Mouse (Mus musculus) ovary, postnatal 14 days (tissue): ENCODE data around the gene Trim71.
"Not testable (repeated sequence)": the region's sequence is repeated elsewhere in the genome, so short reads cannot be mapped to it uniquely, and the experiment has no call there.

ENCODE experiments used
- DNase-seq: peaks from one replicate; pipeline ENCODE4 v3.0.0; 2022; ENCODE audit warnings: low spot score

Gene Trim71

GRCm38 (mm10) chr9:114525891-114526290 is 38.3 kb downstream of the Trim71 start:
- no peak for DNase-seq

GRCm38 (mm10) chr9:114525073-114525633 is 39.0 kb downstream of the Trim71 start:
- no peak for DNase-seq

DNA sequence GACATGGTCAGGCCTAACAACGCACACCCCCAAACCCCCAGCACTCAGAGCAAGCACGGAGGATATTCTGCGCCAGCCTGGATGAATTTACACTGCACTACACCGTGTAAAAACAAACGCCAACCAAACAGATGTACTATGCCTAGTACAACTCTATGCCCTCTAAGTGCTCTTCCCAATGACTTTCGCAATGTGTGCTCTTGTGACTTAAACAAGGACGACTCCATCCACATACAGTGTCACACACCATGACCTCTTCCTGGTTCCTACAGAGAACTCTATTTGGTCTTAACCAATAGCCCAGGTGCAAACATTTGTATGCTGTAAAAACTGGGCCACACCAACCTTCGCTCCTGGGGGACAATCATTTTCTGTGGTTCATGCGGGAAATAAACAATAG is 41.7 kb downstream of the Trim71 start:
- DNase-seq: no peak

DNA sequence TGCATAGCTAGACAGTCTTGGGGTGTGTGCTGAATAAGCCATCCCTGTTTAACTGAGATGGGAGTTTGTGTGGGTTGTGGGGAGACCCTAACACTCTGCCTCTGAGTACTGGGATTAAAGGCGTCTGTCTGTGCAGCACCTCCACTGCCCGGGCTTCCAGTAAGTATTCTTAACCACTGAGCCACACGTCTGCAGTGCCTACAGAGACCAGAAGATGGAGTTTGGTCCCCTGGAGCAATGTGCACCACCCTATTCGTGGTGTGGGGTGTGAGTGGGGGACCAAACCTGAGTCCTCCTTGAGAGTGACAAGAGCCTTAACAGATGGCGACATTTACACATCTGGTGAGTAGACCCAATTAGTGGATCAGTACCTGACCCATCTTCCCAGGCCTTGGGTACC is 42.1 kb downstream of the Trim71 start:
- no peak for DNase-seq

GRCm38 (mm10) chr9:114520529-114520928 is 43.6 kb downstream of the Trim71 start:
- not testable (repeated sequence) for DNase-seq

DNA sequence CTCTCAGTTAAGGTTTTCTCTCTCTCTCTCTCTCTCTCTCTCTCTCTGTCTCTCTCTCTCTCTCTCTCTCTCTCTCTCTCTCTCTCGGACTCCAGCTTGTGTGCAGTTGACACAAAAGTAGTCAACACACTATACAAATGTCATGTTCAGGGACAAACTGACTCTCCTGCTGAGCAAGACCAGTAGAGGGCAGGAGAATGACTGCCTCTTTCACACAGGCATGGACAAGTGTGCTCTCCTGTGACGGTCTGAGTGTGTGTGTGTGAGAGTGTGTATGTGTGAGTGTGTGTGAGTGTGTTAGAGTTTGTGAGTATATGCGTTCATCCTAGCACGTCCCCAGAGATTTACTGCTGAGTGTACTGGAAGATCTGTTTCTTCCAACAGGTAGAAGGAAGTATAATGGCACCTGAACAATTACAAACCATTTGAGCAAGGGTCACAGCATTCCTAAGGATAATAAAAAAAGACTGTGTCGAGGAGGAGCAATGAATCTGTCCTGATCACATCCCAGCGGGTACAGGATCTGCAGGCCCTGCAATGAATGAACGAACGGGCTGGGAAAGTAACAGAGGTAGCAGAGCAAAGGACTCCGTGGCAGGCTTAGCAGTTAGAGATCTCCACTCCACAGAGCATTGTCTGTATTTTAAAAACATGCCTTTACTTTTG is 45.2 kb downstream of the Trim71 start:
- DNase-seq: no peak

DNA sequence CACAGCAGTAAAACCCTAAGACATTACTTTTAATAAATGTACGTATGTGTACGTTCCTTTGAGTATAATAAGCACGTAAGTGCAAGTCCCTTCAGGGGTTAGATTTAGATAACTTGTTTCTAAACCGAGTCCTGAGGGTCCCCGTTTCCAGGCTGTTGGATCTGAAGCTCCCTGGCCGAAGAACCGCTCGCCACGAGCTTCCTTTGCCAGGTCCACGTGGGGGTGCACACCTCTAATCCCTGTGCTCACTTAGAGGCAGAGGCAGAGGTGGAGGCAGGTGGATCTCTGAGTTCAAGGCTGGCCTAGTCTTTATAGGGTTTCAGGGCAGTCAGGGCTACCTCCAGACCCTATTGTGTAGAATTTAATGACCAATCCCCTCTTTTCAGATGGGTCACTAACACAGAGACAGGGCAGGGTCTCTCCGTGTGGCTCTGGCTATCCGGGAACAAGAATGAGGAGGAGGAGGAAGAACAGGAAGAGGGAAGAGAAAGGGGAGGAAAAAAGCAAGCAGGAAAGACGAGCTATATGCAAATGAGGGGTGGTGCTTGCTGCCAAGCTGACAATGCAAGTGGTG is 46.2 kb downstream of the Trim71 start:
- no peak for DNase-seq

DNA sequence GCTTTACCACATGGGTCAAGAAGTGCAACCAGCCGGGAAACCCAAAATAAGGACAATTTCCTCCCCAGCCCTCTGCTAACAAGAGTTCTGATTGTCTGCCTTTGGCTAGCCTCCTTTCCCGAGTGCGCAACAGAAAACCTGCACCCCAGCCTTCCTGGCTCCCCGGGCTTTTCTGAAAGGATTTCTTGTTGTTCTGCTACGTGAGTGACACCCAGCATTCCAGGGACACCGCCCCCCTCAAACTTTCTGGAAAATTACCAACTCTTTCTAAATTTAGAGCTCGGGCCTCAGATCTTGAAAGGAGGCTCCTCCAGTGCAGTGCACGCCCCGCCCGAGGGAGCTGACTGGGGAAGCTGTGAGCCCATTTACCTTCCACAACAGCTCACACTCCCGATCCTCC is 48.8 kb downstream of the Trim71 start, which contains the start of gene C130032M10Rik:
TSS of gene C130032M10Rik (plus strand) at position 334 of the 400 bp plus-strand sequence.
- DNase-seq: no peak

- no peak for DNase-seq
These were observed 51.3 kb downstream of the Trim71 start for GRCm38 (mm10) chr9:114512831-114513230.

GRCm38 (mm10) chr9:114509785-114510184 is 54.4 kb downstream of the Trim71 start:
- DNase-seq: no peak

DNA sequence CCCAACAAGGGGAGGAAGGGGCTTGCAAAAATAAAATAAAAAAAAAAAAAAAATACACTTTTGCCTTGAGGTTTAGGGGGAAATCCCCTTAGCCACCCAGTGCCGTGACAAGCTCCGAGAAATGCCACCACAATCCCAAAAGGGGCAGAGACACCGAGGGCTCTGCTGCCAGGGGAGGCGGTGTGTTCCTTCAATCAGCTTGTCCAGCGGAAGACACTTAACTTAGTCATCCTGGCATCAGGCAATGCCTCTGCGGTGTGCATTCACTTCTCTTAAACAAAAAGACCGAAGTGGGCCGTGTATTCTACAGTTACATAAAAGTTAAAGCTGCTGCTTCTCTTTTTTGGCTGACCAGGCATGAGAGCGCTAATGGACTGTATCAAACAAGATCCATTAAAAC is 56.7 kb downstream of the Trim71 start:
- no peak for DNase-seq

DNA sequence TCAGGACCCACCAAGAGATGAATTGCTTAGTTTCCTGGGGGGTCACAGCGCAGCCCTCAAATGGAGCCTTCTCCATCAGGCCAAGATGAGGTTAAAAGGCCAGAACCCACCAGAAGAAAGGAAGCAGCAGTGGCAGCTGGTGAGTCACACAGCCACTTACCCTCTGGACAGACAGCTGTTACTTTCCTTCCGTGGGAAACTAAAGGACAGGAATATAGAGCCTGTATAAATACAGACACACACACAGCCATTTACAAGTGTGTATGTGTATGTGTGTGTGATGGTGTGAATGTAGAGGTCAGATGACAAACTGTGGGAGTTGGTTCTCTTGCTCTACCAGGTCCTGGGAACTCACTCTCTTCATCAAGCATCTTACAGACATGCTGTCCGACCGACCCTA is 57.6 kb downstream of the Trim71 start:
- DNase-seq: no peak

- DNase-seq: no peak
These were observed 59.4 kb downstream of the Trim71 start, which contains the start of gene Ccr4 for GRCm38 (mm10) chr9:114504816-114505215. TSS of gene Ccr4 (minus strand) at chr9:114504916.

DNA sequence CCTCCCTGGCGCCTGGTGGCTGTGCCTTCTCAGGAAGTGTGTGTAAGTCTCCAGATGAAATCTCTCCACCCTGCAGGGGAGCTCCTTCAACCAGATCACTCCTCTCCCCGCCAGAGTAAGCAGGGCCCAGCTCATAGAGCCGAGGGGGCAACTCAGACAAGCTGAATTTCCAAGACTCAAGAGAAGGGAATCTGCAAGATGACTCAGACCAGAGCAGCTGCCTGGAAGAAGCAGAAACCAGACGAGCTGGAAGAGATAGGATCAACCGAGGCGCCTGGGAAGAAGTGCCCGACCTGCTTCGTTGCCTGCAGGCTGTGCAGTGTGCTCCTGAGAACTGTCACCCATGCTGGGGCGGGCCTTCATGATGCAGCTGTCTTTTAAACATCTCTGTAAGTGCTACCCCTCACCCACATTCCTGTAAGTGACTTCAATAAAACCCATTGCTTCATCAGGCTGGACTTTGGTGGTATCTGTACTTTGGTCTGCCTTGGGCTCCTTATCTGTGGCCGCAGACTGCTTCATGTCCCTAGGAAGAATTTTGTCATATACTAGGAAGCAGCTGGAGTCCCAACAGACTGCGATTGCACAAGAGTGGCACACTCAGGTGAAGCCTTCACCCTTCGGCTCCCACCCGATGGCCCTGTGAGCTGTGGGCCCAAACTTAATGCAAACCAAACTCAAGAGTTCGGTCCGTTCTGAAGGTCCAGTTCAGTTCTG is 61.3 kb downstream of the Trim71 start:
- no peak for DNase-seq

GRCm38 (mm10) chr9:114501913-114502312 is 62.3 kb downstream of the Trim71 start:
- DNase-seq: no peak

GRCm38 (mm10) chr9:114501111-114501510 is 63.1 kb downstream of the Trim71 start:
- DNase-seq: no peak

GRCm38 (mm10) chr9:114499783-114500515 is 64.2 kb downstream of the Trim71 start:
- DNase-seq: peak; percentile 42

GRCm38 (mm10) chr9:114498218-114498617 is 66.0 kb downstream of the Trim71 start:
- DNase-seq: peak; percentile 88

GRCm38 (mm10) chr9:114496469-114496868 is 67.7 kb downstream of the Trim71 start:
- no peak for DNase-seq

DNA sequence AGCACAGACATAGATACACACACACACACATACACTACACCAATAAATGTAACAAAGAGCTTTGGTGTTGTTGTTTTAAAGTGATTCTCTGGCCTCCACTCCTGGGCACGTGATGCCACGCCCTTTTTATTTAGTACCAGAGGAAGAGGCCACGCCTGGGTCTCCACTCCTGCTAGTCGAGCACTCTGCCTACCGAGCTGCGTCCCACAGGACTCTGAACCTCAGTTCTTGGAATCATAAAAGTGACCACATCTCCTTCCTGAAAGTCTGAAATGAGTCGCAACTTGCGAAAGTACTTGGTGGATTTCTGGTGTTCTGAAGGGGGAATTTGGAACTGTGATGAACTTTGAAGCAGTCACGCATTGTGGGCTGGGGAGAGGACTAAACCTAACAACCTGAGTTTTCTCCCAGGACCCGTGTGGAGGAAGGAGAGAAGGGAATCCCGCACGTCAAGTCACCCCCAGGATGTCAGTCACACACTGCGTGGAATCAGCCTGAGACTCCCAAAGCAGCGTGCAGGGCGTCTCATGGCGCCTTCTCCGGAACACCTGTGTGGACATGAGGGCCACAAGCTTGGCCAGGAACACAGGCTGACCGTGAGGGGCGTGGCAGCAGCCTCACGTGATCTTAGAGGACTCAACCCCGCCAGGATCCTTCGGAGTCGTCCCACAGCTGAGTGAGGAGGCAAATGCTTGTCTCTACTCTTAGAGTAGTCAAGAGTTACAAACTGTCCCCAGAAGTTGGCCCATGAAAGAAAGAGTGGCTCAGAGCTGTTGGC is 76.5 kb downstream of the Trim71 start:
- no peak for DNase-seq

GRCm38 (mm10) chr9:114486808-114487207 is 77.4 kb downstream of the Trim71 start:
- DNase-seq: no peak
